Mouse (Mus musculus): ENCODE results near the gene Sh3gl2.
A peak's percentile ranks its signal among the peaks of the same experiment; 100 is the strongest.

The Sh3gl2 gene

DNA sequence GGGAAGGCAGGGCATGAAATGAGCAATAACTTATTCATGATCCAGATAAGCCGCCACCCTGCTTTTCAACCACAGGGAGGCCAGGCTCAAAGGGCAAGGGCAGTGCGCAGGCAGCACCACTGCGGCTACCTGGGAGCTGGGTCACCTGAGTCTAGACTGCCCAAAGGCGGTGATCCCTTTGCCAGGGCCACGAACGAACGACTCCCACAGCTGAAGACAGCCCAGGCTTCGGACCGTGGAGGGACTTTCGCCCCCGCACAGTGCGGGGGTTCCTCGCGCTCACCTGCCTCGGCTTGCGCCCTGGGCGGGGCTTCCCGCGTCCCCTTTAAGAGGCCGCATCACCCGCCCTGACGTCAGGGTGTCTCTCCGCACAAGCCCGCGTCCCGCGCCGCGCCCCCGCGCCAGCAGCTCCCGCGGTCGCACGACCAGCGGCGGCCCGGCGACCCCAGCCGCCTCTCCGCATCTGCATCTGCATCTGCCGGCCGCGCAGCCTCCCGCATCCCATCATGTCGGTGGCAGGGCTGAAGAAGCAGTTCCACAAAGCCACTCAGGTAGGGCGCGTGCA is at the start of gene Sh3gl2:
Gene Sh3gl2, plus strand, starts transcription at position 56 of the 565 bp plus-strand sequence.
- no peak for DNase-seq (ENCODE audit: low read depth)

DNA sequence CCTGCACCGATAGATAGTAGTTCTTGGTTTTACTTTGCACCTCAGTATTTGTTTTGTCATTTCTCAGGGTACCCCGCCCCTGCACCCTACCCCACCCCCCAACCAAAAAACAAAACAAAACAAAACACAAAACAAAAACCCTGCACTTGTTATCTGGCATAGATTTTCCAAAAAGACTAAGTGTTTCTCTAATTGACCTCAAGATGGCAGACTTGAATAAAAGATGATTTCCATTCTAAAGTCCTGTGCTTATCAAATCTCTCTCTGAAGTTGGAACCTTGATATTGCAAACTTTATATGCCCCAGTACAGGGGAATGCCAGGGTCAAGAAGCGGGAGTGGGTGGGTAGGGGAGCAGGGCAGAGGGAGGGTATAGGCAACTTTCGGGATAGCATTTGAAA is 43.8 kb upstream of the Sh3gl2 start:
- DNase-seq (ENCODE audit: low read depth) = no peak

DNA sequence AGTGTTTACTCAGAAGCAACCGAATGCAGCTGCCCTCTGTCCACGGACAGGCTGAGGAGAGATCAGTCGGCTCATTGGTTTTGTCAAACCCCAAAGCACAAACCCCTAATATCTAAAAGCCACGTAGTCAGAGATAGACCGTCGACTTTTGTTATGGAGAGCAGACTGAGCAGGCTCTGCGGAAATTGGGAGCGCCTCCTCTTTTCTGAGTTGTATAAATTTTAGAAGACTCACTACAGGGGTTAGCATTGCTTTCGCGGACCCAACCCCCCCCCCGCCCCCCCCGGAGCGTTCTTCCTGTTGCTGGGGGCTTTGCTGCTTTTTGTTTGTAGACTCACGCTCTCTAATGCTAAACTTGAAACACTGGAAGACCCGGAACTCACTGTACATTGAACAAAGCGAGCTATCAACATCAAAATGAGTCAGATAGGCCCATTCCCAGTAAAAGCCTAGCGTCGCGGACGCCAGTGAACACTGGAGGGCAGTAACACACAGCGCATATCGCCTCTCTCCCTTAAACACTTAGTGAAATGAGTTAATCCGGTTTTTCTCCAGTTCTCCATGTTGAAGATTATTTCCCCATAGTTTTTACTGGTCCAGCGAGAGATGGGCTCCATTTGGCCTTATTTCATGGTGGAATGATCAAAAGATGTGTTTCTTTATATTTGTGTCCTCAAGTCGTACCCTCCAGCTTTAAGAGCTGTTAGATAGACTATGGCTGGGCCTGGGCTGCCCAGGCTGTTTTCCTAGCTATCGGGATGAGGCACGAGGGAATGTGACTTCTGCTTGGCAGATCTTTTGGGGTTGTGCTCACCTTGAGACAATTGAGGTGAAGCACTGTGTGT is 42.2 kb upstream of the Sh3gl2 start:
- DNase-seq (ENCODE audit: low read depth) = peak; percentile 3

DNA sequence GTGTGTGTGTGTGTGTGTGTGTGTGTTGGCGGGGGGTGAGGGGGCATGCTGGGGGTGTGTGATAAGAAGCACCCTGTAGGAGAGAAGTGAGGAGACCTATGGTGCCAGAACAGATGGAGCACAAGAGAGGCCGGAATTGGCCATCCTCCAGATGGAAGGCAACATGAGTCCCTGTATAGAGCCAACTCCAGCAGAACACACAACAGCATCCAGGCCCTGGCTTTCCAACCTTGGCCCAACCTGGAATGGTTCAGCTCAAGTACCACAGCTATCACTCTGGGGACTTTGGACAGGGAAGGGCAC is 41.7 kb upstream of the Sh3gl2 start:
- DNase-seq (ENCODE audit: low read depth) = no peak

DNA sequence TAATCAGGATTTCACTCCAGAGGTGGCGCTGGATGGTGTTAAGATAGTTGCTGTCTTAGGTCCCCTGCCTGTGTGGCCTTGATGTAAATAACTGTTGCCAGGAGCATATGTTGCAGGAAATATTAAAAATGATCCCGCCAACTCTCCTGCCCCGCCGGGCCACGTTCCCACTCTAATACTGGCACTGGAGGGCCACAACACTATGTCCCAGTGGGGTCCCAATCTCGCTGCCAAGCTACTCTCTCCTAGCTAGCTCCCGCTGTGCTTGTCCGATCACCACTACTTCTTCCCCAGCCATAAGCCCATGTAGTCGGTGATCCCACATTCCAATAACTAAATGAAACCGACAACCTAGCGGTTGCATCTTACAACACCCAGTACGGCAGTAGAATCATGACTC is 36.9 kb upstream of the Sh3gl2 start:
- no peak for DNase-seq (ENCODE audit: low read depth)

DNA sequence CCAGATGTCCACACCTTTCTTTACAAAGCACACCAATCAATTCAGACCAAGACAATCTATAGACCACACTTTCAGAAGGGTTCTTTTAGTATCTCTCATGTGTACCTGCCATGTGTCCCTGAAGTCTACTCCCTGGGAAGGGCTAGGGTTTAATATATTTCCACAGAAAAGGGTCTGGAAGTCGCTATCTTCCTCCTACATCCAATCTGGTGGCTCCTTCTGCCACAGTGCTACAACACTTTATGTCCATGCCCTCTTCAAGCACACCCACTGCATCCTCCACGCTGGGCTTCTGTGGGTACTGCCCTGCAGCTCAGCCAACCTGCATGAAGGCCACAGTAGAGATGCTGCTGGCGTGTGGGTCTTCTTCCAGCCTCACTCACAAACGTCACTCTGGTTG is 29.5 kb upstream of the Sh3gl2 start:
- no peak for DNase-seq (ENCODE audit: low read depth)

DNA sequence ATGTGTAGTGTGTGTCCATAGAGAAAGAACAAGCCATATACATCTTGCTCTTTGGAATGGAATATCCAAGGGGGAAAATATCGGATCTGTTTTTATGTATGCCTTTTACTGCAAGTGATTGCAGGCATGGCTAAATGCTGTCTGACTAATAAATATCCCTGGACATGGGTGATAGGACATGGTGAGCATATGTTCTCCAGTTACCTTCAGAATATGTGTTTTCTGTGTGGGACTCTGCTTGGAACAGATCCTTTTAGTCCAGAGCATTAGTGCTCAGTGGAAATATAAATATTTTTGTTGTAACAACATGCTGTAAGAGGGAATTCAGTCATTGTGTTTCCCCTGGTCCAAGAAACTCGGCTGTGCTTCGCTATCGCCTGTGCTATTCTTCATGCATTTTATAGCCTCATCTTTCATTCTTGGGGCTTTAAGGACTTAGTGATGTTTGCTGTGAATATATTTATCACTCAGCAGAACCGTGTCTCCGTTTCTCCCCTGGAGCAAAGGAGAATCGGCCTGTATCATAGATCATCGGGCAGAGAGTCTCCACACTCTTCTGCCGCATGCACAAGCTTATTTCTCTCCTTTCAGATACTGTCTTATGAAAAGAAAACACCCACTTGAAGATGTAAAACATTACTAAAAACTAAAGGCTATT is 26.4 kb upstream of the Sh3gl2 start:
- DNase-seq (ENCODE audit: low read depth) = no peak

DNA sequence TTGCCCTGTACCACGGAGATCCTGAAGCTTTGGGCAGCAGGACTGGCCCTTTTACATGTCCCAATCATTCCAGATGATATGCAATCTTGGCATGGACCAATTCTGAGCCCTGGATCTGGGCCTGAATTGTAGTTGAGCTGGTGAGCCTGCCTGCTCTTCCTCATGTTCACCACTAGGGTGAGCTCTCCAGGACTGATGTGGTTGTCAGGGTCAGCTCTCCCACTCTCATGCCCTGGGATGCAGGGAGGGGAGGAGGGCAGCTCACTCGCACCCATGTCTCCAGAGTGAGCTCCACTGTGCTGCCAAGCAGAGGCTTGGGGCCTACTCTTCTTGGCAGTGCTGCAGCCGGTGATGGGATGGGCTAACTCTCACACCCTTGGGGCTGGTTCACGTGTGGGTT is 18.9 kb upstream of the Sh3gl2 start:
- no peak for DNase-seq (ENCODE audit: low read depth)

DNA sequence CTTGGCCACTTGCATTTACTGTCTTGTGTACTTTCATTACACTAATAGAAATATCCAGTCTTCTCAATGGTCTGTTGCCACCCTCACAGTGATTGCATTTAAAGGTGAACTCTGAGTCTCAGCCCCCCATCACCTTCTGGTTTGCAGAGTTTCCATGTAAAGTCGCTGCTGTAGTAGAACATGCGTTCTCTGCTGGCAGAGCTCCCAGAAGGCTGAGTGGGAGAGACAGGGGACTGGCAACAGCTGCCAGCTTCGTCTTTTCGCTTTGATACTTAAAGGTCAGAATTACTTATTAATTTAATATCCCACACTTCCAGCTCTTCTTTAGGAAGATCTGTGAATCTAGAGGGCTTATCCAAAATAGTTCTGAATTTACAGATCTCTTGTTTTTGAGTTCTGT is 8.7 kb upstream of the Sh3gl2 start:
- no peak for DNase-seq (ENCODE audit: low read depth)

DNA sequence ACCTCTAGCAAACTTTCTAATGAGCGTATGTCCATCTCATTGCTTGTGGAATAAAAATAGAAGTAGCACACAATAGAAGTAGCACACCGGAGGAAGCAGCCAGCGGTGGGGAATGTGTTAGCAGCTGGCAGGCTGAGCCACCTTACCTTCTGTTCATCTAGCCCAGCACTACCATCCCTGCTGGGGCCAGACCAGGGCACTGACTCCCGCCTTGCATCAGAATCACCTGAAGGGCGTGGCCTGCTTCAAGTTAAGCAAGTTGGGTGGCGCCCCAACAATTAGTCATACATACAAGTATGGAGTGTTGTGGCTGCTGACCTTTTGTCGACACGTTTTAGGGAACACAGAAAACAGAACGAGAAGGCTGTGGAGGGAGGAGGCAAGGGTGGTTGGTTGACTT is 6.5 kb upstream of the Sh3gl2 start:
- DNase-seq (ENCODE audit: low read depth) = no peak

DNA sequence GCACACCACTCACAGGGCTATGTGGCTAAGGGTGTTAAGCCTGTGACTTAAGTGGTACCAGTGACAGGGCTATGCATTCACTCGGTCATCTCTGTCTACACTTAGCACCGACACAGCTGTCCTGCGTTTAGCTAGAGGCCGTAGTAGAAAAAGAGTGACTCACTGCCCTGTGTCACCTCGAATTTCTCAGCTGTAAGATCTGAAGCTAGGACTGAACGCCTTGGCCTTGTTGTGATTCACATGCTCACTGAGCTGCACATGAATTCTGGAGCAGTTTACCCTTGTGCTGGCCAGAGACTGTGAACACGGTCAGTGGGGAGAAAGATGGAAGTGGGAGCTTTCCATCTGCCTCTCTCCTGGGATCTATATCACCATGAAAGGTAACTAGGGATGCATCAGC is 2.3 kb upstream of the Sh3gl2 start:
- no peak for DNase-seq (ENCODE audit: low read depth)

DNA sequence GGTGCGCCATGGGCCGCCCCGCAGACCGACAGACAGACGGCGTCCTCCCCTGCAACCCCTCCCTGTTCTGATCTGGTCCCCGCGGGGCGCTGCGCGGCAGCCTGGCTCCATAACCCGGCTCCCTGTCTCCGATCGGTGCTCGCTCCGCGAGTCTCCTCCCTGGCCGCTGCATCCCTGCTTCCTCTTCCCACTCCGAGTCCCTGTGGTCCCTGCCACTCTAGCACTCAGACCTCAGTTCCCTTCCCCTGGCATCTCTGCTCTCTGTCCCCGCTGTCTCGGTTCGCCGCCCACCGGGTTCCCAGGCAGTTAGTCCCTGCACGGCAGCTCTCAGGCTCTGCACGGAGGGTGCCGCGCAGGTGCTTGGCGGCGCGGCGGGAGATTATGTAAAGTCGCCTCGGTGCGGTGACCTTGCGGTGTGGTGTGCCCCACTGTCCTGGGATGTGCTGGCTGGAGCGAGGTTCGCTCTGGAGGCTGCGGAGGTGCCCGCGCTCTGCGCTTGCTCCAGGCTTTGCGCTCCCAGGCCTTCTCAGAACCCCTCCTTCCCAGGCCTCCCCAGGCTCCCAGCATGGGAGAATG is 798 bp downstream of the Sh3gl2 start:
- no peak for DNase-seq (ENCODE audit: low read depth)

DNA sequence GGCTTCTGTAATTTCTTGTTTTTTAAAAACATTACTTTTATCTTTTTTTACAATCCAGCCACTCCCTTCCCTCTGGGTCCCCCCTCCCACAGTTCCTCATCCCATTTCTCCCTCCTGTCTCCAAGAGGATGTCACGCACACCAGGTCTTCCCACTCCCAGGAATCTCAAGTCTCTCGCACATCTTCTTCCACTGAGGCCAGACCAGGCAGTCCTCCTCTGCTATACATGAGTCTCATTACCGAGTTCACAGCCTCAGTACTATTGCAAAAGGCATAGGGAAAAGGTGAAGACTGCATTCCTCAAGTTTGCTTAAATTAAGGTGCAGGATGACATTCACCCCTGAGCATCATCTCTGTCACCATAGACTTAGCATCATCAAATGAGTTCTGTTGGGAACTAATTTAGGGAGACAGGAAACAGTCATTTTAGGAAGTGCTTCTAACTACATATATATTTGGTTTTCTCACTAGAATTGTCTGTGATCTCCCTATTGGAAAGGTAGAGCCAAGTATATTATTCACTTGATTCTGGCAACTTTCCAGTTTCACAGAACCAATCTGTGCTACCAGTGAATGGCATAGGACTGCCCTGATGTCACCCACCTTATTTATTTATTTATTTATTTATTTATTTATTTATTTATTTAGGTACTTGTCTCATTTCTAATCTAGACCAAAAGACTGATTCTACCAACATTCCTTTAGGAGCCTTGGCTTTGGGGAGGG is 1.9 kb downstream of the Sh3gl2 start:
- no peak for DNase-seq (ENCODE audit: low read depth)

DNA sequence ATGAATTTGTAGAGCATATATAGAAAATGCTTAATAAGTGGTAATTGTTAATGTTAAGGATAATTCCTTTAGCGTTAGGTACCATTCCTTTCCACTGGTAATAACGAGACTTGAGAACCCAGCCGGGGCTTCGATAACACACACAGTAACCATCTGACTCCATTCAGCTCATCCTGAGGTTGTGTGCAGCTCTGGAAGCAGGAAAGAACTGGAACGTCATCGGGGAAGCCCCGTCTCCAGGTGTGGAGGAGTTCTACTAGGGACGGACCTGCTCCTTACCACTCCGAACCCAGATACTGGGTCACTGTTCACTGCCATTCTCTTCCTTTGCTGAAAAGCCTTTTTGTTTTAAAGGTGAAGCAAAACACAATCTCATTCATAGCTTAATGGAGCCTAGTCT is 2.6 kb downstream of the Sh3gl2 start:
- no peak for DNase-seq (ENCODE audit: low read depth)

DNA sequence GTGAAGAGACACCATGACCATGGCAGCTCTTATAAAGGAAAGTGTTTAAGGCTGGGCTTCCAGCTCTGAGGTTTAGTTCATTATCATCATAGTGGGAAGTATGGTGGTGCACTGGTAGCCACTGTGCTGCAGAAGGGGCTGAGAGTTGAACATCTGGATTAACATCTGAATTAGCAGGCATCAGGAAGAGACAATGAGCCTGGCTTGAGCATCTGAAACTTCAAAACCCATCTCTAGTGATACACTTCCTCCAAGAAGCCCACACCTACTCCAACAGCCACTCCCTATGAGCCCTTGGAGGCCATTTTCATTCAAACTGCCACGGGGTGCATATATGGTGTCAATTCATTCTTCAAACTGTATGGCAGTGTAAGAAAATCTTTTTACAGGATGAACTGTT is 3.6 kb downstream of the Sh3gl2 start:
- DNase-seq (ENCODE audit: low read depth) = no peak

DNA sequence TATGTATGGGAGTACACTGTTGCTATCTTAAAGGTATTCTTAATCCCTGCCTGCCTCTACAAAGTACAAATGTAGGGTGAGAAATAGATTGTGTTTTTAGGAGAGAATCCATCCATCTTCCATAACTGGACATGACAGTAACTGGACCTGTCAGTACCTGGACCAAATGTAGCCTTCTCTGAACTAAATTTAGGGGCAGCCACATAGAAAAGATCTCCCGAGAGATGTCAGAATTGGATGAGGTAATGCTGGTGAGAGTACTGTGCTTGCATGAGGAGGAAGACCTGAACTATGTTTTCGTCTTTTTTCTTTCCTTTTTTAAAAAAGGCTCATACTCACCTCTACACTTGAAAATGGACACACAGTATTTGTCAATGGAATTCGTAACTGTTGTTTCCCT is 6.0 kb downstream of the Sh3gl2 start:
- DNase-seq (ENCODE audit: low read depth) = no peak

DNA sequence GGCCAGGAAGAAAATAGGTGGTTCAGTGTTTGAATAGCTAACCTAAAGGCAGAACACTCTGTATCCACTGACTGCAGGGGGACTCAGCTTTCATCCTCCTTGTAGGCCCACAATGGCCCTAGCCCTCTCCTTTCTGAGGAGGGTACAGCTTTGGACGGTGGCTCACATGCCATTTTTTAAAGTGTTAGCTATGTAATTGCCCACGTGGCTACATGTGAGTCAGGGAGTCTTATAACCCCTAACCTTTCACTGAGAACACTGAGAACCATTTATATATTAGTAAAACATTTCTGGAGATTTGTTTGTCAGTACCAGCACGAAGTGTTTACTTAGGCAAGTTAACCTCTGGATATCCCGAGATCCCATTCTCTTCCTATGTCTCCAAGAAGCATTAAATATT is 12.1 kb downstream of the Sh3gl2 start:
- no peak for DNase-seq (ENCODE audit: low read depth)

DNA sequence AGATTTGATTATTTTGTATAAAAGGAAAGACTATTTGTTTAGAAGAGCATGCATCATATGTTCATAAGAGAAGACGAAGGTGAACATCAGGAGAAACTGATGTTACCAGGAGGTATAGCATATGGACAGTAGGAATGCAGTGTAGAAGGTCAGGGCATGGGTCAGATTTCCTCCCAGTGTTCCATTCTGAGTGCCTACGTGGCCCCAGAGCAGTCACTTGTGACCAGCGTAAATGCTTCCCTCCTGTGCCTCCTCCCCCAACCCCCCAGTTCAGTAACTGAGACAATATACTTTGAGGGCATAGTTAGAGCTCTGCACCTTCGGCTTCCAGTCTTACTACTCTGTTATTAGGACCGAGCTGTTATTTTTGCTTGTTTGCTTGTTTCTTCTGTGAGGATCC is 17.8 kb downstream of the Sh3gl2 start:
- no peak for DNase-seq (ENCODE audit: low read depth)

DNA sequence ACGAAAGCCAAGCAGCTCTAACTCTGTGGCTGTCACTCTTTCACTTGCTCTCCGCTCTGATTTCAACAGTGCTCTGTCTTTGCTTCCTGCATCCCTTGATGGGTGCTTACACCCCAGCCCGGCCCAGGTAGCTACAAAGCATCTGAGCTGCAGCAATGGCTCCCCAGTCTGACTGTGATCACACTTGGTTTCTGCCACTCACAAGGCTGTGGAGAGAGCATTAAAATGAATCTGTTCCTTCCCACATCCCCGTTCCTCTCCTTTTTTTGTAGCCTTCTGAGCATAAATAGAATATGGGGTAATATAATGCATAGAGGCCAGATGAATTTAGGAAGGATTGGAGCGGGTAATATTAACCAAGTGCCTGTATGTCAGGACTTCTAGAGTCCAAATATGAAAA is 21.8 kb downstream of the Sh3gl2 start:
- no peak for DNase-seq (ENCODE audit: low read depth)

DNA sequence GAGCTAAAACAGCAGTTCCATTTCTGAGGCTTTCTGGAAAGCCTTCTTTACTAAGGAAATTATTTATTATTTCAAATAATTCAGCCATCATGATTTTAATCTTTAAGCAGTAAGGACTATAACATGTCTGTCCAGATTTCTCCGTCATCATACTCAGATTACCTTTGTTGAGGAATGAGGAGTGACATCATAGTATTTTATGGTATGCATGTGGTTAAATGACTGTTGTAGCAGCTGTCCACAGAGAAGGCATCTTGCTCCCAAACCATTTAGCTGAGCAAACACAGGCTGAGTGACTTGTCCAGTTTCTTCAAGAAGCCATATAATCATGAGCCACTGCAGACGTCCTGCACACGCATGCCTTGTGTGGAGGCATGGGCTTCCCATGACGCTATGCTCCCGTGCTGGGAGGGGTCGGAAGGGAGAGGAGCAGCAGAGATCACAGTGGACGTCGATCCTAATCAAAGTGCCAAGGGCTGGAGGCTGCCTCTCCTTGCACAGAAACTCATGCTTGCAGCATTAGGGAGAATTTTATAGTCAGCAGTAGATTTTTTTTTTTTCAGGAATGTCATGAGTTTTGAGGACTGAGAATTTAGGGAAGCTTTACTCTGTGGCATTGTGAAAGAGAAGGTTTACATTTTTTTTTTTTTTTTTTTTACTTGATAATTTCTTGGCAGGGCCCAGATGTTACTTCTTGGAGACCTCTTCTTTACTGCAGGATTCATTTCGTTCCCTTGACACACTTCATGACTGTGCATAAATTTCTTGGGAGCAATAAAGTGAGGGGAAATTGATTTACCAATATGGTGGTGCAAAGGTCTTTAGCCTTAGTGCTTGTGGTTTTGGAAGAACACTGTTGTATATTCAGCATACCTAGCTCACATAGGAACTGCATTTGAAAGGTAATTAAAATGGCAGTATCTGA is 23.0 kb downstream of the Sh3gl2 start:
- DNase-seq (ENCODE audit: low read depth) = no peak

DNA sequence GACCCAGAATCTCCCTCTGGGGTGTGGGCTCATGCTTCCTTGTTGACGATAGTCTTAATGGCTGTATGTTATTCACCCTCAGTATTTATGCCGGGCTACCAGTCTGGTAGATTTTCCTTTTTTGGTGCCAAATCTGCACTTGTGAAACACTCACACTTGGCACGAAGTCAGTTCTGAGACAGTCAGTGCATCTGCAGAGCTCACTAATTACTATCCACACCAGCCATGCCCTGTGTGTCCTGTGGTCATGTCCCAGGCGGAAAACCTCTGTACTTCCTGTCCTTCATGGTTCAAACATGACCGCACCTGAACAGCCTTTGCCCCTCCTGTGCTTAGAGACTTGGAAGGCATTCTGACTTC is 23.6 kb downstream of the Sh3gl2 start:
- DNase-seq (ENCODE audit: low read depth) = no peak

All from c-Kit-positive CD71-negative TER-119-negative erythroid progenitor cells, embryonic 14.5 days (primary cell).